8 mouse cellular contexts compared by ENCODE assay signal in genomic region chr13:36528223-36528895, GRCm38 (mm10).
DNase-seq lines count a peak whose midpoint lies in the region; ATAC-seq and TF ChIP-seq lines count a peak whose summit lies in the region.

No protein-coding gene starts in this region.

- H3K27me3 ChIP-seq in hindbrain, embryonic 10.5 days (ENCODE audit: insufficient read depth, poor library complexity, severe bottlenecking), result no peaks in the 10 kb centered on the region
- H3K27me3 ChIP-seq in hindbrain, embryonic 11.5 days (ENCODE audit: control insufficient read depth, insufficient read depth, low read length), result no peaks in the 10 kb centered on the region
- no peaks in the 10 kb centered on the region for H3K27me3 ChIP-seq in limb, embryonic 14.5 days (ENCODE audit: control insufficient read depth, insufficient read depth, low read length)

- 63% methylated on average over 8 of the region's 8 CpGs for WGBS in hindbrain, embryonic 10.5 days
- WGBS in hindbrain, embryonic 11.5 days, result 66% methylated on average over 8 of the region's 8 CpGs
- 43% methylated on average over 8 of the region's 8 CpGs for WGBS in limb, embryonic 14.5 days

- no peak overlapping the region for H3K4me2 ChIP-seq in hindbrain, embryonic 11.5 days (replicated peaks; ENCODE audit: low read depth, low read length)
- H3K4me2 ChIP-seq in limb, embryonic 14.5 days (replicated peaks; ENCODE audit: low read depth, low read length, severe bottlenecking), result no peak overlapping the region

- no peak for TF ChIP-seq POLR2A in limb, embryonic 14.5 days (IDR thresholded peaks at IDR 0.05; ENCODE audit: borderline replicate concordance, extremely low read depth, insufficient read depth, insufficient read length)

- intact Hi-C loops in gastrocnemius, postnatal 36 days (cut with DNase I), result no loop called here

- no peak overlapping the region for H3K9ac ChIP-seq in hindbrain, embryonic 11.5 days (ENCODE audit: low read depth, low read length)
- H3K9ac ChIP-seq in limb, embryonic 14.5 days (ENCODE audit: low read depth, low read length, severe bottlenecking), result no peak overlapping the region

- peaks cover 8% of the 10 kb centered on the region; the same call in 1 of the 2 replicates for H3K4me1 ChIP-seq in hindbrain, embryonic 10.5 days (replicated peaks)
- H3K4me1 ChIP-seq in hindbrain, embryonic 11.5 days (replicated peaks; ENCODE audit: control insufficient read depth, insufficient read depth, low read length), result no peaks in the 10 kb centered on the region
- H3K4me1 ChIP-seq in limb, embryonic 14.5 days (ENCODE audit: control insufficient read depth, insufficient read depth, low read length), result peaks cover 2% of the 10 kb centered on the region; the same call in 1 of the 2 replicates

- peak overlapping the region; percentile 16; the same call in 1 of the 2 replicates for H3K27ac ChIP-seq in hindbrain, embryonic 10.5 days
- no peak overlapping the region for H3K27ac ChIP-seq in hindbrain, embryonic 11.5 days (ENCODE audit: low read depth, low read length)
- H3K27ac ChIP-seq in limb, embryonic 14.5 days (replicated peaks; ENCODE audit: low read depth, low read length), result no peak overlapping the region

- H3K4me3 ChIP-seq in hindbrain, embryonic 10.5 days, result no peak overlapping the region
- H3K4me3 ChIP-seq in hindbrain, embryonic 11.5 days (ENCODE audit: low read depth, low read length), result no peak overlapping the region
- H3K4me3 ChIP-seq in limb, embryonic 14.5 days (replicated peaks; ENCODE audit: low read length), result no peak overlapping the region

- no peak for DNase-seq in hindbrain, embryonic 10.5 days (ENCODE audit: low spot score)
- no peak for DNase-seq in hindbrain, embryonic 11.5 days (ENCODE audit: low spot score)
- DNase-seq in 3T3-L1 (ENCODE audit: low read depth, low spot score), result peak; percentile 74
- DNase-seq in gastrocnemius, postnatal 36 days, result peak; percentile 52 to 75
- DNase-seq in limb, embryonic 14.5 days (ENCODE audit: low spot score), result peak; percentile 55
- no peak for DNase-seq in T-cell, adult 2 months (ENCODE audit: low spot score)
- DNase-seq in adrenal gland, adult 18-20 months (ENCODE audit: low spot score in 2 of 2), result no peak

- H3K9me3 ChIP-seq in hindbrain, embryonic 10.5 days, result no peaks in the 10 kb centered on the region
- no peaks in the 10 kb centered on the region for H3K9me3 ChIP-seq in hindbrain, embryonic 11.5 days (ENCODE audit: control insufficient read depth, low read length)
- no peaks in the 10 kb centered on the region for H3K9me3 ChIP-seq in limb, embryonic 14.5 days (ENCODE audit: control insufficient read depth, low read length)

- no peak for ATAC-seq in hindbrain, embryonic 11.5 days (ENCODE audit: low FRiP score)
- no peak for ATAC-seq in limb, embryonic 14.5 days (ENCODE audit: low FRiP score, low read depth)
- ATAC-seq in megakaryocyte, adult 5-6 weeks (ENCODE audit: poor library complexity, severe bottlenecking), result no peak

- H3K36me3 ChIP-seq in hindbrain, embryonic 10.5 days, result no peaks in the 10 kb centered on the region
- no peaks in the 10 kb centered on the region for H3K36me3 ChIP-seq in hindbrain, embryonic 11.5 days (ENCODE audit: control insufficient read depth, insufficient read depth, low read length)
- H3K36me3 ChIP-seq in limb, embryonic 14.5 days (ENCODE audit: control insufficient read depth, insufficient read depth, low read length), result no peaks in the 10 kb centered on the region

Comparison
In these comparisons a context has a peak if more than half of its experiments do, and no peak if none do; other contexts are left out.
1. DNase-seq: peak in 3T3-L1 (single experiment), gastrocnemius, postnatal 36 days (2 of 2) and limb, embryonic 14.5 days (single experiment); none in hindbrain, embryonic 10.5 days (single experiment), hindbrain, embryonic 11.5 days (single experiment), T-cell, adult 2 months (single experiment) and adrenal gland, adult 18-20 months (0 of 2).